Mouse (Mus musculus): ENCODE measurements at regions not wholly inside any gene's neighbourhood (a gene's known extent, or its start where the extent isn't known, plus 50 kb on each side); places are given as distances from the start of the nearest gene placed in this dataset.

- no peak for DNase-seq (ENCODE audit: low read depth in 1 of 2, low spot score in 2 of 2)
- WGBS, result 84% methylated on average over 3 of the region's 3 CpGs
- no peaks in the 10 kb centered on the region for H3K4me1 ChIP-seq (ENCODE audit: control insufficient read depth, insufficient read depth, insufficient read length)
- H3K27ac ChIP-seq (ENCODE audit: insufficient read depth, low read length), result no peak overlapping the region
- H3K36me3 ChIP-seq (ENCODE audit: control insufficient read depth, insufficient read depth, low read length), result no peaks in the 10 kb centered on the region
- TF ChIP-seq POLR2A (IDR thresholded peaks at IDR 0.05; ENCODE audit: low read depth, low read length) (no peak), CTCF (IDR thresholded peaks at IDR 0.05; ENCODE audit: extremely low read depth, insufficient read depth, insufficient read length, insufficient replicate concordance) (no peak)
- H3K4me3 ChIP-seq (ENCODE audit: extremely low read depth, insufficient read depth, insufficient read length), result no peak overlapping the region
- no peaks in the 10 kb centered on the region for H3K27me3 ChIP-seq (ENCODE audit: control insufficient read depth, insufficient read depth, low read length)
Observed at GRCm38 (mm10) chr13:101100621-101101020, 267.4 kb upstream of the Slc30a5 start.

- no peak for DNase-seq (ENCODE audit: low read depth in 1 of 2, low spot score in 2 of 2)
- 62% methylated on average over 1 of the region's 1 CpGs for WGBS
- Histone ChIP-seq H3K36me3 (ENCODE audit: control insufficient read depth, insufficient read depth, low read length) (no peaks in the 10 kb centered on the region), H3K4me1 (ENCODE audit: control insufficient read depth, insufficient read depth, insufficient read length) (no peaks in the 10 kb centered on the region), H3K27me3 (ENCODE audit: control insufficient read depth, insufficient read depth, low read length) (no peaks in the 10 kb centered on the region), H3K4me3 (ENCODE audit: extremely low read depth, insufficient read depth, insufficient read length) (no peak overlapping the region), H3K27ac (ENCODE audit: insufficient read depth, low read length) (no peak overlapping the region)
- TF ChIP-seq POLR2A (IDR thresholded peaks at IDR 0.05; ENCODE audit: low read depth, low read length), result no peak
- no peak for TF ChIP-seq CTCF (IDR thresholded peaks at IDR 0.05; ENCODE audit: extremely low read depth, insufficient read depth, insufficient read length, insufficient replicate concordance)
Observed at GRCm38 (mm10) chr13:101096856-101097255, 263.6 kb upstream of the Slc30a5 start.

GRCm38 (mm10) chr13:101096221-101096620 is 263.0 kb upstream of the Slc30a5 start:
- TF ChIP-seq POLR2A (IDR thresholded peaks at IDR 0.05; ENCODE audit: low read depth, low read length) (no peak), CTCF (IDR thresholded peaks at IDR 0.05; ENCODE audit: extremely low read depth, insufficient read depth, insufficient read length, insufficient replicate concordance) (no peak)
- no peak for DNase-seq (ENCODE audit: low read depth in 1 of 2, low spot score in 2 of 2)
- H3K36me3 ChIP-seq (ENCODE audit: control insufficient read depth, insufficient read depth, low read length), result no peaks in the 10 kb centered on the region

GRCm38 (mm10) chr13:101095057-101095831 is 262.0 kb upstream of the Slc30a5 start:
- no peak for TF ChIP-seq POLR2A (IDR thresholded peaks at IDR 0.05; ENCODE audit: low read depth, low read length)
- no peak for TF ChIP-seq CTCF (IDR thresholded peaks at IDR 0.05; ENCODE audit: extremely low read depth, insufficient read depth, insufficient read length, insufficient replicate concordance)
- Histone ChIP-seq H3K36me3 (ENCODE audit: control insufficient read depth, insufficient read depth, low read length) (no peaks in the 10 kb centered on the region), H3K4me1 (ENCODE audit: control insufficient read depth, insufficient read depth, insufficient read length) (no peaks in the 10 kb centered on the region), H3K27me3 (ENCODE audit: control insufficient read depth, insufficient read depth, low read length) (no peaks in the 10 kb centered on the region), H3K27ac (ENCODE audit: insufficient read depth, low read length) (no peak overlapping the region), H3K4me3 (ENCODE audit: extremely low read depth, insufficient read depth, insufficient read length) (no peak overlapping the region)
- WGBS, result 93% methylated on average over 6 of the region's 6 CpGs
- DNase-seq (ENCODE audit: low read depth in 1 of 2, low spot score in 2 of 2), result no peak

More at GRCm38 (mm10) chr13:101096221-101096620, 263.0 kb upstream of the Slc30a5 start:
- Histone ChIP-seq H3K27ac (ENCODE audit: insufficient read depth, low read length) (no peak overlapping the region), H3K4me3 (ENCODE audit: extremely low read depth, insufficient read depth, insufficient read length) (no peak overlapping the region), H3K27me3 (ENCODE audit: control insufficient read depth, insufficient read depth, low read length) (no peaks in the 10 kb centered on the region), H3K4me1 (ENCODE audit: control insufficient read depth, insufficient read depth, insufficient read length) (no peaks in the 10 kb centered on the region)
- 92% methylated on average over 6 of the region's 6 CpGs for WGBS

DNA sequence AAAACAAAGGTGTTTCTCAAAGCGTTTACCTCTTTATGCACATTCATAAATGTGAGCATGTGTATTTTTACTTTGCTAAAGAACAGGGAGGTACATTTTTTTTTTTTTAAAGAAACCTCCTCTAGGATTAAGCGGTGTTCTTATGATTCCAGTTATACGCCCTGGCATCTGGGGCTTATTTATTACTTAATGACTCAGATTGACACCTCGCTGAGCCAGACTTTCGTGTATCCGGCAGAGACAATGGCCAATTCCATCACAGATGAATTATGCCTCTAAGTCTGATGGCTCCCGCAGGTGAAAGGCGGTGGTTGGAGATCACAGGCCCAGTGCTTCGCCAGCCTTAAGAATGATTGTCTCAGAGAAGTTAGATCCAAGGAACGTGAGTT is 259.5 kb upstream of the Slc30a5 start:
- 94% methylated on average over 10 of the region's 10 CpGs for WGBS
- Histone ChIP-seq H3K4me1 (ENCODE audit: control insufficient read depth, insufficient read depth, insufficient read length) (no peaks in the 10 kb centered on the region), H3K27me3 (ENCODE audit: control insufficient read depth, insufficient read depth, low read length) (no peaks in the 10 kb centered on the region), H3K4me3 (ENCODE audit: extremely low read depth, insufficient read depth, insufficient read length) (no peak overlapping the region), H3K36me3 (ENCODE audit: control insufficient read depth, insufficient read depth, low read length) (no peaks in the 10 kb centered on the region), H3K27ac (ENCODE audit: insufficient read depth, low read length) (no peak overlapping the region)
- no peak for TF ChIP-seq CTCF (IDR thresholded peaks at IDR 0.05; ENCODE audit: extremely low read depth, insufficient read depth, insufficient read length, insufficient replicate concordance)
- no peak for TF ChIP-seq POLR2A (IDR thresholded peaks at IDR 0.05; ENCODE audit: low read depth, low read length)
- no peak for DNase-seq (ENCODE audit: low read depth in 1 of 2, low spot score in 2 of 2)

DNA sequence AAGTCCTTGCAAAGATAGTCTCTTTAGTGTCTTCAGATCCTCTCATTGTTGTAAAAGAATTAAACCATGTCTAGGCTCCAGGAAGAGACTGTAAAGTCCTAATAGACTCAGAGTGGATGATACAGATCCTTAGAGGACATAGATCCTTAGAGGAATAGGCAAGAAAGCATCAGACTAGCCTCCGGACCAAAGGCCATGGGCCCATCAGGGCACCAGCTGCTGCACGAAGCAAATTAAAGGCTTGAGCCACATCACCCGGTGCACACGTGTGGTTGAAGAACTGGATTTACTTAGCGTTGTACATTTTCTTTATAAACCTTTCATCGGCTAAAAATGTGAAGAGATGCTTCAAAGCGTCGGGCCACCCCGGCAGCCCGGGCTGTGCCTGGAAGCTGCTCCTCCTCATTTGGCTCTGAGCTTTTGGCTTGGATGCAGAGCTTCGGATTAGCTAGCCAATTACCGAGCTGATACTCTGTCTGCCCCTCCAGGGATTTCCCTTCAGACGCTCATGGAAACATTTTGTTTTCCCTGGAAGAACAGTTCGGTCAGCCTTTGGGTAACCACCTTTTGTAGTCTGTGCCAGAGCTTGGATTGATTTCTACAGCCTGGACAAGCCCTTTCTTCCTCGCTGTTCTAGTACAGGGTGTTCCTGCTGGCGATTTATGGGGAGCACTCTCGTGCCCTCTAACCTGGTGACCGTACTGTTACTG is 259.0 kb upstream of the Slc30a5 start:
- no peak for DNase-seq (ENCODE audit: low read depth in 1 of 2, low spot score in 2 of 2)
- H3K27ac ChIP-seq (ENCODE audit: insufficient read depth, low read length), result no peak overlapping the region
- WGBS, result 96% methylated on average over 18 of the region's 18 CpGs
- H3K27me3 ChIP-seq (ENCODE audit: control insufficient read depth, insufficient read depth, low read length), result no peaks in the 10 kb centered on the region
- no peak overlapping the region for H3K4me3 ChIP-seq (ENCODE audit: extremely low read depth, insufficient read depth, insufficient read length)
- no peaks in the 10 kb centered on the region for H3K36me3 ChIP-seq (ENCODE audit: control insufficient read depth, insufficient read depth, low read length)
- TF ChIP-seq CTCF (IDR thresholded peaks at IDR 0.05; ENCODE audit: extremely low read depth, insufficient read depth, insufficient read length, insufficient replicate concordance) (no peak), POLR2A (IDR thresholded peaks at IDR 0.05; ENCODE audit: low read depth, low read length) (no peak)
- no peaks in the 10 kb centered on the region for H3K4me1 ChIP-seq (ENCODE audit: control insufficient read depth, insufficient read depth, insufficient read length)

GRCm38 (mm10) chr13:101085182-101085581 is 252.0 kb upstream of the Slc30a5 start:
- H3K4me1 ChIP-seq (ENCODE audit: control insufficient read depth, insufficient read depth, insufficient read length), result no peaks in the 10 kb centered on the region
- H3K27ac ChIP-seq (ENCODE audit: insufficient read depth, low read length), result no peak overlapping the region
- no peak for DNase-seq (ENCODE audit: low read depth in 1 of 2, low spot score in 2 of 2)
- H3K4me3 ChIP-seq (ENCODE audit: extremely low read depth, insufficient read depth, insufficient read length), result no peak overlapping the region
- no peaks in the 10 kb centered on the region for H3K27me3 ChIP-seq (ENCODE audit: control insufficient read depth, insufficient read depth, low read length)
- no peak for TF ChIP-seq CTCF (IDR thresholded peaks at IDR 0.05; ENCODE audit: extremely low read depth, insufficient read depth, insufficient read length, insufficient replicate concordance)
- TF ChIP-seq POLR2A (IDR thresholded peaks at IDR 0.05; ENCODE audit: low read depth, low read length), result no peak
- no peaks in the 10 kb centered on the region for H3K36me3 ChIP-seq (ENCODE audit: control insufficient read depth, insufficient read depth, low read length)

All from spleen, adult 2 months (tissue).